Mouse (Mus musculus) testis, adult 2 months (tissue): ENCODE measurements around the gene Sost. TPM values are rescaled to one million over a fixed set of nuclear protein-coding genes. Genes with fewer than 3 reads are reported as not detected.

Experiments used
- H3K27ac ChIP-seq: fragments of 200-500 bp; 2 replicates; pipeline ENCODE4 v1.5.1; 2012; ENCODE audit warnings: low read depth, low read length; ENCODE audit not compliant: control insufficient read depth, insufficient read depth
- H3K27me3 ChIP-seq: fragments of 200-500 bp; 2 replicates; pipeline ENCODE4 v1.6.1; 2012; ENCODE audit warnings: mild to moderate bottlenecking, low read length, moderate library complexity; ENCODE audit not compliant: control insufficient read depth, insufficient read depth
- H3K36me3 ChIP-seq: fragments of 200-500 bp; 2 replicates; pipeline ENCODE4 v1.6.1; 2012; ENCODE audit warnings: mild to moderate bottlenecking, low read length; ENCODE audit not compliant: control insufficient read depth, insufficient read depth
- H3K4me1 ChIP-seq: fragments of 200-500 bp; 2 replicates; pipeline ENCODE4 v1.6.1; 2012; ENCODE audit warnings: low read length; ENCODE audit not compliant: control insufficient read depth, insufficient read depth
- H3K4me3 ChIP-seq: fragments of 200-500 bp; 2 replicates; pipeline ENCODE4 v1.5.1; 2012; ENCODE audit warnings: low read depth, mild to moderate bottlenecking, low read length, moderate library complexity, mixed read lengths; ENCODE audit not compliant: control insufficient read depth
- CTCF ChIP-seq: fragments of 200-500 bp; IDR thresholded peaks from 2 replicates; pipeline ENCODE4 v1.5.1; 2012; ENCODE audit warnings: low read depth, mild to moderate bottlenecking, inconsistent platforms, low read length, moderate library complexity; ENCODE audit not compliant: control insufficient read depth, insufficient read depth, insufficient replicate concordance
- POLR2A ChIP-seq: fragments of 200-500 bp; IDR thresholded peaks from 2 replicates; pipeline ENCODE4 v1.6.1; 2012; ENCODE audit warnings: low read depth, mild to moderate bottlenecking, inconsistent platforms, low read length, moderate library complexity; ENCODE audit not compliant: control insufficient read depth
- polyA plus RNA-seq: library from polyadenylated mRNA; depleted of rRNA; stranded (reverse); fragments of >200 nt; gene quantifications from 2 replicates; pipeline ENCODE4 v1.2.3, GENCODE M21; 2012

The Sost gene
- polyA plus RNA-seq, 1 experiment: 2.4 TPM

DNA sequence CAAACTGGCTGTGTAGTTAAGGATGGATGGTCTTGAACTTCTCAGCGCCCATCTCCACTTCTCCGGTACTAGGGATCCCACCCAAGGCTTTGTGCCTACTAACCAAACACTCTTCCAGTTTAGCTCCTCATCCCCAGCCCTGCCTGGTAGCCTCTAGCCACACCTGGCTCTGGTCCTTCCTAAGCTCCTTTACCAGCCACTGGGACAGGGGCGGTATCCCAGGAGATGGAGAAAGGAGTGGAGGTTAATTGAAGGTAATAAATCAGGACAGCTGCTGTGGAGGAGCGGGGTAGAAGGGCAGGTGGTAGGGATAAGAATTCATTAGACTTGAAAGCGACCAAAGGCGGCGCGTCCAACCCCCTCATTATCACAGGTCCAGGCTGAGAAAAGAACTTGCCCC is 2.2 kb downstream of the Sost start:
- TF ChIP-seq CTCF (no peak), POLR2A (no peak)
- H3K27ac ChIP-seq: no peak overlapping the region
- peaks cover 2% of the 10 kb centered on the region for H3K27me3 ChIP-seq
- H3K4me3 ChIP-seq: peak overlapping the region; percentile 79
- no peaks in the 10 kb centered on the region for H3K36me3 ChIP-seq
- peaks cover 19% of the 10 kb centered on the region for H3K4me1 ChIP-seq

DNA sequence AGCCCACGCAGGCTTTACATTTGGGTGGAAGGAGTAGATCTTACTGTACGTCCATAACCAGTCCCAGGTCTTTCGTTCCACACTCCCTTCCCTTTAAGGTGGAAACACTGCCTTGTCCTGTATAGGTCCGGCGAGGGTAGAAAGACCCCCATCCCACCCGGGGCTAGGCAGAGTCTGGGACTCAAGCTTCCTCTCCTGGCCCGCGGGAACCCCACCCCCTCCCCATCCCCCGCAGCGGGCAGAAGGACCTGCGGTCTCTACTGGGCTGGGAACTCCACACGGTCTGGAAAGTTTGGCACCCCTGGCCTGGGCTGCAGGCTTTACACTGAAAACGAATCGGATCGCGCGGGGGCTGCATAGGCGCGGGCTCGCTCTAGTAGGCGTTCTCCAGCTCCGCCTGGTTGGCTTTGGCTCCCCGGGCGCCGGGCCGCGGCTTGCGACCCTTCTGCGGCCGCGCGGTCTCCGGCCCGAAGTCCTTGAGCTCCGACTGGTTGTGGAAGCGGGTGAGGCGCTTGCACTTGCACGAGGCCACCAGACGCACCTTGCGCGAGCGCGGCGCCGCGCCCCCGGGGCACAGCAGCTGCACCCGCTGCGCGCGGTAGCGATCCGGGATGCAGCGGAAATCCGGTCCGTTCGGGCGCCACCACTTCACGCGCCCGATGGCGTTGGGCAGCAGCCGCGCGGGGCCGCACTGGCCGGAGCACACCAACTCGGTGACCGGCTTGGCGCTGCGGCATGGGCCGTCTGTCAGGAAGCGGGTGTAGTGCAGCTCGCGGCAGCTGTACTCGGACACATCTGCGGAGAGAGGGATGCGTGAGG is 3.1 kb downstream of the Sost start:
- Histone ChIP-seq H3K27ac (no peak overlapping the region), H3K27me3 (peaks cover 2% of the 10 kb centered on the region), H3K36me3 (no peaks in the 10 kb centered on the region), H3K4me3 (peak overlapping the region; percentile 79), H3K4me1 (peaks cover 19% of the 10 kb centered on the region)
- peak; percentile 43; the same call in 1 of the 2 replicates for TF ChIP-seq POLR2A
- TF ChIP-seq CTCF: no peak

DNA sequence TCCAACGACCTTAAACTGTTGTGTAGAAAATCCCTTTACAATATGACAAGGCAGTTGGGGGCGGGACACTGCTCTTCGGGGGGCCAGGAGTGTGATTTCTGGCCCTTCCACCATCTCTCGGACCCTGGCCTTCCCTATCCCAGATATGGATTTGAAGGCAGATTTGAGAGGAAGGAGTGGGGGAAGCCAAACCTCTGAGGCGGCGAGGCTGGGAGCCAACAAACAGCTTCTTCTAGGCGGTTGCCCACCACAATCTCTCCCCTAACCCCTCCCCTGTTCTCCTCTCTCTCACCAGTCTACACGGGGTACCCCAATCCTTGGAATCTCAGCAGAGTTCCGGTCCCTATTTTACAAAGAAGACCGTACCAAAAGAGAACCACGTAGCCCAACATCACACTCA is 3.8 kb downstream of the Sost start:
- H3K36me3 ChIP-seq: no peaks in the 10 kb centered on the region
- H3K4me3 ChIP-seq: peak overlapping the region; percentile 79
- H3K27me3 ChIP-seq: peaks cover 2% of the 10 kb centered on the region
- peaks cover 19% of the 10 kb centered on the region for H3K4me1 ChIP-seq
- TF ChIP-seq POLR2A (no peak), CTCF (no peak)
- H3K27ac ChIP-seq: no peak overlapping the region

DNA sequence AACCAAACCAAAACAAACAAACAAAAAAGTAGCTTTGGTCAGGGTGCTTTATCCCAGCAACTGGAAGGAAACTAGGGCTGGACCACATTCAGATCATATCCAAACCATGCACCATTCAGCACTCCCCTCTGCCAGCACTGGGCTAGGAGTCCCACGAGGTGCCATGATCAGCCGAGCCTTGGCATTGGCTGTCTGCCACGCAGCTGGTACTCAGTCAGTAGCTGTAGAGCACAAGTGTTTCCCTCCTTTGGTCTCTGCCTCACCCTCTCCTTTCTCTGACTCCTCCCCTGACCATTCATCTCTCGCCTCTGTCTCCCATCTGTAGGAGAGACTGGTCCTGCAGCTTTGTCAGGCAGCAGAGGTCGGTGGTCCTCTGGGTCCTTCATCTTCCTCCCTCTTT is 9.3 kb downstream of the Sost start:
- Histone ChIP-seq H3K27ac (no peak overlapping the region), H3K4me3 (no peak overlapping the region), H3K36me3 (no peaks in the 10 kb centered on the region), H3K4me1 (peaks cover 6% of the 10 kb centered on the region), H3K27me3 (no peaks in the 10 kb centered on the region)
- TF ChIP-seq POLR2A: no peak
- TF ChIP-seq CTCF: no peak

DNA sequence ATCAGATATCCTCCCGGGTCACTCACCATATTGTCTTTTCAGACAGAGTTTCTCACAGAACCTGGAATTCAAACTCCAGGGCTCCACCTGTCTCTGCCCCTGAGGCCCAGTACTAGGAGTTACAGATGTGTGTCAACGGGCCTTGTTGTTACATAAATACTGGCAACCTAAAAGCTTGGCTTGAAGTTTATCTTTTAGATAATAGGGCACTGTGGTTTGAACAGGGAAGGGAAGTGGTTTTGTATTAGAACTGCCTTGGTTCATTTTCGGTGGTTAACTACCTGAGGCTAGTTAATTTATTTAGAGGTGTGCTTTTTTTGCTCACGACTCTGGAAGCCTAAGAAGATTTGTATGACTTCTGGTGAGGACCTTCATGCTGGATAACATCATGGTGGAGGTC is 13.4 kb downstream of the Sost start:
- no peaks in the 10 kb centered on the region for H3K36me3 ChIP-seq
- H3K4me1 ChIP-seq: peaks cover 13% of the 10 kb centered on the region
- TF ChIP-seq POLR2A (no peak), CTCF (no peak)
- no peak overlapping the region for H3K4me3 ChIP-seq
- H3K27me3 ChIP-seq: no peaks in the 10 kb centered on the region
- H3K27ac ChIP-seq: no peak overlapping the region

DNA sequence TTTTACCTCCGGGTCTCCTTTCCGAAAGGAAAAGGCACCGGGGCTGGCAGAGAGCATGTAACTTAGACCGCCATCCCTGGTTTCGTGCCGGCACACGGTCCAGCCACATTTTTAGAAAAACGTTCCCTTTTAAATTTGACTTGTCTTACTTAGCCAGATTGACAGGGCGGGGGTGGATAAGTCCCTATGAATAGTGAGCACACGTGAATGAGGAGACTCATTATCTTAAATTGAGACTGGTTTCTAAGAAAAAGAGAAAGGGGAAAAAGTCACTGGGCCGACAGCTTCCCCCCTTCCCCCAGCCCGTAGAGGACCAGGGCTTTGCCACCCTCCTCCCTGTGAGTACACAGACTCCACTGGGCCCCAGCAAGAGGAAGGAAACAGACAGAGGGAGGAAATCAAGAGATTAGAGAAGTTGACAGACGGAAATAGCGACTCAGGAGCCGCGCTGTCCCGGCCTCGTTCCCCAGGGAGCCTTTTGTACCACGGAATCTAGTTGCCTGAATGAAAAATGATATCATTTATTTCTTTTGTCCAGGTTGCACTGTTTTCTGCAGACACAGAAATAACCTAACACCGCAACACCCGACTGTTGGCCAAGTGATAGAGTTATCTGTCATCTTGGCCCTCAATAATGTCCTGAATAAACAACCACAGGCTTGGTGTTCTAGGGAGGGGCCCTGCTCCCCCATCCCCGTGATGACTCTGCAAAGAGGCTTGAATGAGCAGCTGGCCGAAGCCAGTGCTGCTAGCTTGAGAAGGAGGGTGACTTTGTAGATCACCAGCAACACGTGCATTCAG is 14.1 kb downstream of the Sost start:
- H3K36me3 ChIP-seq: no peaks in the 10 kb centered on the region
- H3K27me3 ChIP-seq: no peaks in the 10 kb centered on the region
- TF ChIP-seq POLR2A (no peak), CTCF (no peak)
- H3K27ac ChIP-seq: peak overlapping the region; percentile 12; the same call in 1 of the 2 replicates
- H3K4me3 ChIP-seq: peak overlapping the region; percentile 77
- H3K4me1 ChIP-seq: peaks cover 13% of the 10 kb centered on the region

DNA sequence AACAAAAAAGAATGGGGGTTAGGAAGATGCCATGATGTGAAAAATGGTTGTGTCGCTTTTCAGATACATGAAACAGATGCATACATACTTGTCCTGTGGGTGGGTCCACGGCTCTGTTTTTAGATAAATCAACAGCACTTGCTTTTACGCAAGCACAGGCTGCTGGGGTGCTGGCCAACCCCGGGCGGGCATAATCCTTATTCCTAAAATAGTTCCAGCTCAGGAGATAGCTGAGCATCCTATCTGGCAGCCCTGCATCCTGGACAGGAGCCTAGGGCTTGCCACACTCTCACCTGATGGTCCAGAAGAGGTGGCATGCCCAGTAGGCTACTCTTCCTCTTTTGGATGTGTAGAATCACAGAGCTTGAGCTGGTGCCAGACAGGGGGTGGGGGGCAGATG is 16.8 kb downstream of the Sost start:
- Histone ChIP-seq H3K27me3 (no peaks in the 10 kb centered on the region), H3K4me3 (no peak overlapping the region), H3K36me3 (no peaks in the 10 kb centered on the region), H3K4me1 (peaks cover 13% of the 10 kb centered on the region), H3K27ac (no peak overlapping the region)
- TF ChIP-seq POLR2A (no peak), CTCF (no peak)
